Mouse (Mus musculus): ENCODE results near the gene Trpc4ap. TPM values are rescaled to one million over a fixed set of nuclear protein-coding genes. Genes with fewer than 3 reads are reported as not detected.
A peak's percentile ranks its signal among the peaks of the same experiment; 100 is the strongest.

Trpc4ap gene
- total and polyA plus RNA-seq, 2 experiments from 2014 or later, result 128 to 131 TPM

DNA sequence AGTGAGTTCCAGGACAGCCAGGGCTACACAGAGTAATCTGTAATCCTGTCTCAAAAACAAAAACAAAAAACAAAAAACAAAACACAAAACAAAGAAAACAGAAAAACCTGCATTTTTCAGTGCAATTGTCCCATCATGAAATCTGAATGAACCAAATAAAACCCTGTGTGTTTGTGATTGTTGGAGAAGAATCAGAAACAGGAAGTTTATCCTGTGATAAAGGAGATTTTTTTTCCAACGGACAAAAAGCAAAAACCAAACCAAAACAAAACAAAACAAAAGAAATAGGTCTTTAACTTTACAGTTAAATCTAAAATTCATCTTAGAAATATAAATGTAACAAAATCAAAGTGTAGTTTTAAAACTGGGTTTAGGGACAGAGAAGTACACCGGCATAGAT lies 2.4 kb upstream of the Trpc4ap start:
- no peaks in the 10 kb centered on the region for H3K27me3 ChIP-seq (ENCODE audit: insufficient read depth, low read length)
- no peak overlapping the region for H3K27ac ChIP-seq (ENCODE audit: low read depth, low read length)
- H3K36me3 ChIP-seq (ENCODE audit: insufficient read depth), result no peaks in the 10 kb centered on the region
- H3K9me3 ChIP-seq (ENCODE audit: low read length), result no peaks in the 10 kb centered on the region
- 75% methylated on average over 2 of the region's 2 CpGs for WGBS
- no peak overlapping the region for H3K4me3 ChIP-seq (ENCODE audit: low read depth, low read length)
- DNase-seq (no peak), ATAC-seq (no peak)
- no peak overlapping the region for H3K9ac ChIP-seq
- H3K4me2 ChIP-seq (ENCODE audit: low read depth), result no peak overlapping the region
- no peak for TF ChIP-seq CTCF (IDR thresholded peaks at IDR 0.05; ENCODE audit: low read depth)
- H3K4me1 ChIP-seq (ENCODE audit: insufficient read depth), result peaks cover 13% of the 10 kb centered on the region

- no peaks in the 10 kb centered on the region for H3K36me3 ChIP-seq (ENCODE audit: insufficient read depth)
- TF ChIP-seq CTCF (IDR thresholded peaks at IDR 0.05; ENCODE audit: low read depth), result no peak
- no peaks in the 10 kb centered on the region for H3K27me3 ChIP-seq (ENCODE audit: insufficient read depth, low read length)
- H3K4me2 ChIP-seq (ENCODE audit: low read depth), result no peak overlapping the region
- no peak overlapping the region for H3K27ac ChIP-seq (ENCODE audit: low read depth, low read length)
- DNase-seq, result no peak
- H3K4me3 ChIP-seq (ENCODE audit: low read depth, low read length), result no peak overlapping the region
- H3K4me1 ChIP-seq (ENCODE audit: insufficient read depth), result peaks cover 13% of the 10 kb centered on the region
- ATAC-seq, result no peak
- WGBS, result 86% methylated on average over 4 of the region's 4 CpGs
- H3K9ac ChIP-seq, result no peak overlapping the region
- H3K9me3 ChIP-seq (ENCODE audit: low read length), result no peaks in the 10 kb centered on the region
Measured at GRCm38 (mm10) chr2:155693136-155693535, 952 bp upstream of the Trpc4ap start.

DNA sequence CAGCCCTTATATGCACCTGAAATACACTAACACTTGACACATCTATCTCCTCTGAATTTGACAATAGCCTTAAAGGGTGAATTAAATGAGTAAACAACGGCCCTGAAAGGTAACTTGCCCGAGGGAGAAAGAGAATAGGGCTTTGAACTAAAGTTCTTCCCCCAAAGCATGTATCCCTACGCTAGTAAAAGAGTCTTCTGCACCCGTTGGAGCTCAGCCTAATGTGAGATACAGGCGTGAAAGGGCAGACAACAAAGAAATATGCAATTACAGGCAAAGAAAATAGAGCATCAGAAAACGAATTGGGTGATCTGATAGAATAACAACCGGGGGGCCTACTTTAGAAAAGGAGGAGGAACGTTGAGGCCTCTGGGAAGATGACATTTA lies 855 bp downstream of the Trpc4ap start:
- ATAC-seq, result no peak

GRCm38 (mm10) chr2:155689211-155689610 lies 3.0 kb downstream of the Trpc4ap start:
- DNase-seq, result no peak
- H3K4me3 ChIP-seq (ENCODE audit: low read depth, low read length), result no peak overlapping the region
- H3K9ac ChIP-seq, result no peak overlapping the region
- no peaks in the 10 kb centered on the region for H3K9me3 ChIP-seq (ENCODE audit: low read length)
- WGBS, result 82% methylated on average over 4 of the region's 4 CpGs
- H3K27ac ChIP-seq (ENCODE audit: low read depth, low read length), result no peak overlapping the region
- peaks cover 5% of the 10 kb centered on the region; the same call in 1 of the 2 replicates for H3K36me3 ChIP-seq (ENCODE audit: insufficient read depth)
- no peak overlapping the region for H3K4me2 ChIP-seq (ENCODE audit: low read depth)
- no peak for TF ChIP-seq CTCF (IDR thresholded peaks at IDR 0.05; ENCODE audit: low read depth)
- ATAC-seq, result no peak
- H3K27me3 ChIP-seq (ENCODE audit: insufficient read depth, low read length), result no peaks in the 10 kb centered on the region
- peaks cover 13% of the 10 kb centered on the region for H3K4me1 ChIP-seq (ENCODE audit: insufficient read depth)

More for the DNA sequence above, 855 bp downstream of the Trpc4ap start:
- peak overlapping the region; percentile 95 for H3K4me3 ChIP-seq (ENCODE audit: low read depth, low read length)
- H3K4me1 ChIP-seq (ENCODE audit: insufficient read depth), result peaks cover 13% of the 10 kb centered on the region
- no peak for TF ChIP-seq CTCF (IDR thresholded peaks at IDR 0.05; ENCODE audit: low read depth)
- DNase-seq, result no peak
- under 1% methylated on average over 8 of the region's 8 CpGs for WGBS
- no peaks in the 10 kb centered on the region for H3K9me3 ChIP-seq (ENCODE audit: low read length)
- H3K27ac ChIP-seq (ENCODE audit: low read depth, low read length), result peak overlapping the region; percentile 93
- H3K36me3 ChIP-seq (ENCODE audit: insufficient read depth), result peaks cover 5% of the 10 kb centered on the region; the same call in 1 of the 2 replicates
- H3K4me2 ChIP-seq (ENCODE audit: low read depth), result peak overlapping the region; percentile 57
- H3K27me3 ChIP-seq (ENCODE audit: insufficient read depth, low read length), result no peaks in the 10 kb centered on the region
- H3K9ac ChIP-seq, result peak overlapping the region; percentile 92

DNA sequence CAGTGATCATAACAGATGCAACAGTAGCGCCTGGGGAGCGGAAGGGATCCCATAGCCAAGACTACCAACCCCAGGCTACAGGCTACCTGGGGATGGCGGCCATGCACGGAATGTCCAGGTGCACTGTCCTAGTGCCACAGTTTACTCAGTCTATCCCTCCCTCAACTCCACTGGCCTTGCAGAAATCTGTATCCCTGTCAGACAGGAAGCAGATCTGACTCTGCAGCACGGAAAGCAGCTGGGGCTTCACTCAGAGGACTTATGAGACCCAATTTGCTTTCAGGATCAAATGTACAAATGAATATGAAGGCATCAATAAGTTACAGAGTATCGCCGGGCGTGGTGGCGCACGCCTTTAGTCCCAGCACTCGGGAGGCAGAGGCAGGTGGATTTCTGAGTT lies 4.4 kb downstream of the Trpc4ap start:
- ATAC-seq, result no peak
- no peak for TF ChIP-seq CTCF (IDR thresholded peaks at IDR 0.05; ENCODE audit: low read depth)
- Histone ChIP-seq H3K4me2 (ENCODE audit: low read depth) (no peak overlapping the region), H3K4me1 (ENCODE audit: insufficient read depth) (peaks cover 13% of the 10 kb centered on the region), H3K27ac (ENCODE audit: low read depth, low read length) (no peak overlapping the region), H3K4me3 (ENCODE audit: low read depth, low read length) (no peak overlapping the region), H3K36me3 (ENCODE audit: insufficient read depth) (peaks cover 5% of the 10 kb centered on the region; the same call in 1 of the 2 replicates), H3K9ac (no peak overlapping the region), H3K27me3 (ENCODE audit: insufficient read depth, low read length) (no peaks in the 10 kb centered on the region), H3K9me3 (ENCODE audit: low read length) (no peaks in the 10 kb centered on the region)
- 96% methylated on average over 11 of the region's 11 CpGs for WGBS
- DNase-seq, result no peak

- H3K4me2 ChIP-seq (ENCODE audit: low read depth), result no peak overlapping the region
- DNase-seq (no peak), ATAC-seq (no peak)
- H3K36me3 ChIP-seq (ENCODE audit: insufficient read depth), result peaks cover 5% of the 10 kb centered on the region; the same call in 1 of the 2 replicates
- H3K4me1 ChIP-seq (ENCODE audit: insufficient read depth), result peaks cover 13% of the 10 kb centered on the region
- WGBS, result 84% methylated on average over 5 of the region's 5 CpGs
- H3K4me3 ChIP-seq (ENCODE audit: low read depth, low read length), result no peak overlapping the region
- no peak overlapping the region for H3K27ac ChIP-seq (ENCODE audit: low read depth, low read length)
- H3K27me3 ChIP-seq (ENCODE audit: insufficient read depth, low read length), result no peaks in the 10 kb centered on the region
- H3K9me3 ChIP-seq (ENCODE audit: low read length), result no peaks in the 10 kb centered on the region
- no peak overlapping the region for H3K9ac ChIP-seq
- TF ChIP-seq CTCF (IDR thresholded peaks at IDR 0.05; ENCODE audit: low read depth), result no peak
Measured at GRCm38 (mm10) chr2:155686572-155686971, 5.6 kb downstream of the Trpc4ap start.

GRCm38 (mm10) chr2:155683821-155684220 lies 8.4 kb downstream of the Trpc4ap start:
- Histone ChIP-seq H3K27me3 (ENCODE audit: insufficient read depth, low read length) (no peaks in the 10 kb centered on the region), H3K36me3 (ENCODE audit: insufficient read depth) (peaks cover 5% of the 10 kb centered on the region; the same call in 1 of the 2 replicates), H3K4me1 (ENCODE audit: insufficient read depth) (no peaks in the 10 kb centered on the region), H3K27ac (ENCODE audit: low read depth, low read length) (no peak overlapping the region), H3K9ac (no peak overlapping the region), H3K4me2 (ENCODE audit: low read depth) (no peak overlapping the region), H3K4me3 (ENCODE audit: low read depth, low read length) (no peak overlapping the region), H3K9me3 (ENCODE audit: low read length) (no peaks in the 10 kb centered on the region)
- TF ChIP-seq CTCF (IDR thresholded peaks at IDR 0.05; ENCODE audit: low read depth), result no peak
- 89% methylated on average over 5 of the region's 5 CpGs for WGBS
- DNase-seq, result no peak
- no peak for ATAC-seq
